Mouse (Mus musculus) midbrain, embryonic 11.5 days (tissue): ENCODE measurements around the gene Prn. TPM values are rescaled to one million over a fixed set of nuclear protein-coding genes. Genes with fewer than 3 reads are reported as not detected.
A peak's percentile ranks its signal among the peaks of the same experiment; 100 is the strongest.

ENCODE experiments used
- ATAC-seq: fragments of 200-750 bp; cut with Nextera tagmentation; 2 replicates; pipeline ENCODE4 v1.8.0; 2017; ENCODE audit warnings: moderate TSS enrichment, moderate library complexity; ENCODE audit not compliant: low FRiP score
- DNase-seq: peaks from one replicate; pipeline ENCODE4 v3.0.0; 2015; ENCODE audit warnings: low spot score; ENCODE audit errors: missing footprints
- H3K27ac ChIP-seq: fragments of 300-500 bp; sonication (generic); 2 replicates; pipeline ENCODE4 v1.5.1; 2014; ENCODE audit warnings: low read depth, low read length
- H3K27me3 ChIP-seq: fragments of 300-500 bp; sonication (generic); 2 replicates; pipeline ENCODE4 v1.6.1; 2014; ENCODE audit warnings: mild to moderate bottlenecking, low read length, moderate library complexity, mixed read lengths; ENCODE audit not compliant: control insufficient read depth, insufficient read depth
- H3K36me3 ChIP-seq: fragments of 300-500 bp; sonication (generic); 2 replicates; pipeline ENCODE4 v1.6.1; 2014; ENCODE audit warnings: mild to moderate bottlenecking, low read length, moderate library complexity, mixed read lengths; ENCODE audit not compliant: control insufficient read depth, insufficient read depth
- H3K4me1 ChIP-seq: fragments of 300-500 bp; sonication (generic); 2 replicates; pipeline ENCODE4 v1.6.1; 2014; ENCODE audit warnings: low read length; ENCODE audit not compliant: control insufficient read depth, insufficient read depth
- H3K4me2 ChIP-seq: fragments of 300-500 bp; sonication (generic); 2 replicates; pipeline ENCODE4 v1.6.1; 2014; ENCODE audit warnings: mild to moderate bottlenecking, moderate library complexity
- H3K4me3 ChIP-seq: fragments of 300-500 bp; sonication (generic); 2 replicates; pipeline ENCODE4 v1.5.1; 2014; ENCODE audit warnings: low read depth, low read length
- H3K9ac ChIP-seq: fragments of 300-500 bp; sonication (generic); 2 replicates; pipeline ENCODE4 v1.6.1; 2014; ENCODE audit warnings: low read length
- H3K9me3 ChIP-seq: fragments of 300-500 bp; sonication (generic); 2 replicates; pipeline ENCODE4 v1.6.1; 2016; ENCODE audit warnings: low read length; ENCODE audit not compliant: control insufficient read depth
- WGBS: fragments of 180-500 bp; shearing (Covaris S2); extraction: QIAGEN DNeasy Blood & Tissue Kit; methylation state at CpG from one replicate; pipeline ENCODE4 v1.1.7; 2014; 5-methylcytosine and 5-hydroxymethylcytosine counted together
- polyA plus RNA-seq: library from polyadenylated mRNA; unstranded; fragments of >200 nt; fragmentation: Nextera tagmentation; extraction: Ambion mirVana; gene quantifications from 2 replicates; pipeline ENCODE4 v1.2.1, GENCODE M21; 2014

The Prn gene
- polyA plus RNA-seq, 1 experiment from 2014 or later, result not detected

DNA sequence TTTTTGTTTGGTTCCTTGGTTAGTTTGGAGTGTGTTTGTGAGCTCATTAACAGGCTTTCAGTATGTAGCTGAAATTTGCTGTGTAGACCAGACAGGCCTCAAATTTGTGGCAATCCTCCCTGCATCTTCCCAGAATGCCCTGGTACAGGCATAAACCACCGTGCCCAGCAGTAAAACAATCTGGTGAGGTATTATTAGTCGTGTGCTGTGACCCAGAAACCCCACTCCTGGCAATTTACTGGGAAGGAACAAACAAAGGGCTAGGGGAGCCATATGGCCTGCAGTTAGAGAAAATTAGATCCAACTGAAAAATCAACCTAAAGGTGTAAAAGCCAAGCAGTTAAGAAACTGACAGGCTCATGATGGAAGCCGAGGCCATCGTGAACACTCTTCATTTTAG is 1.6 kb downstream of the Prn start:
- DNase-seq, result no peak

DNA sequence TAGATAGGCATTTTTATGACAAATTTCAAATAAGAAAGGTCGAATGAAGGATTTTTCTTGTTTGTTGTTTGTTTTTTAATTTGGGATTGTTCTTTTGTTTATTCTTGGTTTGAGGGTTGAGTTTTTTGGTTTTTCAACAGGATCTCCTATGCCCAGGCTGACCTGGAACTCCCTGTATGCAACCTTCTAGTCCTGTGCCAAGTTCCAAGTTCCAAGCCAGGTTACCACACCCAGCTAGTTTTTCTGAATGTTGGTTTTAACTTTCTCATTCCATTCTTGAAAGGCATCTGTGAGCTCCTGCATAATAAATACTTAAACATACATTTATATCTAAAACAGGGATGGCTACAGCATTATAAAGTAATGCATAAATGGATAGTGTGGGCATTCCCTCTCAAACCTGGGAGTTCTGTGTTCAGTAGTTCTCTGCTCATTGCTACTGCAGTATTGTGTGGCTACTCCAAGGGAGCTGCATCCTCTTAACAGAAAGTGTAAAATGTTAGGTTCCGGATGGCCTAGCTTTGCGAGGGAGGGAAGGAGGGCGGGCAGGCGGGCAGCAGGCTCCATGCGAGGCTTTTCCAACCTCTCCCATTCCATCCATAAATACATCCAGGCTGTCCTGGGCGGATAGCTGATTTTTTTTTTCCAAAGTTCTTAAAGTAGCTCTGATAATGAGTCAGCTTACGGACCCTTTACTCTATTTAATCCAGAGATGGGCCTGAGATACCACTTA is 2.9 kb downstream of the Prn start:
- Histone ChIP-seq H3K9ac (no peak overlapping the region), H3K4me1 (0 out of 2 replicates have a peak, but pooled peaks cover 2% of the 10 kb centered on the region), H3K27me3 (peaks cover 3% of the 10 kb centered on the region; the same call in 1 of the 2 replicates), H3K9me3 (no peaks in the 10 kb centered on the region), H3K4me3 (no peak overlapping the region), H3K36me3 (no peaks in the 10 kb centered on the region), H3K4me2 (no peak overlapping the region), H3K27ac (no peak overlapping the region)
- DNase-seq, result peak; percentile 69
- ATAC-seq, result no peak
- WGBS, result 84% methylated on average over 8 of the region's 8 CpGs

More for the DNA sequence above, 1.6 kb downstream of the Prn start:
- Histone ChIP-seq H3K27me3 (peaks cover 3% of the 10 kb centered on the region; the same call in 1 of the 2 replicates), H3K4me3 (no peak overlapping the region), H3K9me3 (no peaks in the 10 kb centered on the region), H3K4me1 (0 out of 2 replicates have a peak, but pooled peaks cover 2% of the 10 kb centered on the region), H3K4me2 (no peak overlapping the region), H3K9ac (no peak overlapping the region), H3K36me3 (no peaks in the 10 kb centered on the region), H3K27ac (no peak overlapping the region)
- ATAC-seq, result no peak
- WGBS, result 54% methylated on average over 4 of the region's 4 CpGs

DNA sequence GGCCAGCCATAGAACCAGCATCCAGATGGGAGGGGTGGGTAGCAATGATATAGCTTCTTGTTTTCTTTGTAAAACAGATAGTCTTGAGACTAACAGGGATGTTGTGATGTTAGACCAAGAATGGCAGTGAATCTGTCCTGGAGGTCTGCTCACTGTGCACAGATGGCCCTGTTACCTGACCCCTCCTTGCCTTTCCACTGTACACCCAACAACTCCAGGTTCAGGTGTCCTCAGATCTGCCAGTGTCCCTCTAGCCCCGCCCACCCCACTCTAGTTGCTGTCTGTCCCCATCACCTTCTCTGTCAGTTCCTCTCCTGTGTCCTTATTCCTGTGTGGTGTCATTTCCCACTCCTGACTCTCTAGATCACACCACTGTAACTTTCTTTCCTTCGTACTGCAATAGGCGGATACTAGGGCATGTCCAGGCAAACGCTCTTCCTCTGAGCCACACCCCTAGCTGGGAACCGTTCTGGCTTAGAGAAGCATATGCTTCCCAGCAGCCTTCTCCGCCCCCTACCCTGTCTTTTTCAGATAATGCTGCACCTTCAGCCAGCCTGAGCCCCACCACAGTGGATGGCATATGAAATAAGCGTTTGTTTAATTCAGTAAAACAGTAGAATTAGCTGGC is 22.6 kb downstream of the Prn start:
- H3K27ac ChIP-seq, result no peak overlapping the region
- H3K4me3 ChIP-seq, result no peak overlapping the region
- H3K9ac ChIP-seq, result no peak overlapping the region
- H3K4me1 ChIP-seq, result no peaks in the 10 kb centered on the region
- H3K36me3 ChIP-seq, result no peaks in the 10 kb centered on the region; the same call in 1 of the 2 replicates
- no peak overlapping the region for H3K4me2 ChIP-seq
- H3K27me3 ChIP-seq, result no peaks in the 10 kb centered on the region
- DNase-seq, result peak; percentile 31
- no peak for ATAC-seq
- WGBS, result 72% methylated on average over 7 of the region's 7 CpGs
- no peaks in the 10 kb centered on the region for H3K9me3 ChIP-seq

DNA sequence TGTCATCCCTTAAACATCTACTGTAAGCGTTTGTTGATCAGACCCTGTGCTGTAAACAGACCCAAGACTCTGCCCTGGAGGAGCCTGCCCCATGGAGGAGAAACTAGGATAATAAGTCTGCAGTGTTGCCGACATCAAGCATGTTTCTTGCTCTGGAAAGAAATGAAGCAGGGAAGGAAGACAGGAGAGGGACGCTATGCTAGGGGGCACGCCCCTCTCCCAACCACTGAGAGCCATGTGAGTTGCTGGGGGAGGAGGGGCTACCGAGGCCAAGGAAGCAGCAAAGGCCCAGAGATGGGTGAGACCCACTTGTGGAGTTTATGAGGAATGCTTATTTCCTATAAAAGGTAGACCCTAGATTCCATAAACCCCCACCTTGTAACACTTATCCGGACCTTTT is 23.3 kb downstream of the Prn start:
- WGBS, result 31% methylated on average over 6 of the region's 6 CpGs
- Histone ChIP-seq H3K4me3 (no peak overlapping the region), H3K4me2 (no peak overlapping the region), H3K9me3 (no peaks in the 10 kb centered on the region), H3K9ac (no peak overlapping the region), H3K27ac (no peak overlapping the region), H3K27me3 (no peaks in the 10 kb centered on the region), H3K4me1 (no peaks in the 10 kb centered on the region), H3K36me3 (no peaks in the 10 kb centered on the region; the same call in 1 of the 2 replicates)
- DNase-seq, result peak; percentile 72
- ATAC-seq, result no peak

DNA sequence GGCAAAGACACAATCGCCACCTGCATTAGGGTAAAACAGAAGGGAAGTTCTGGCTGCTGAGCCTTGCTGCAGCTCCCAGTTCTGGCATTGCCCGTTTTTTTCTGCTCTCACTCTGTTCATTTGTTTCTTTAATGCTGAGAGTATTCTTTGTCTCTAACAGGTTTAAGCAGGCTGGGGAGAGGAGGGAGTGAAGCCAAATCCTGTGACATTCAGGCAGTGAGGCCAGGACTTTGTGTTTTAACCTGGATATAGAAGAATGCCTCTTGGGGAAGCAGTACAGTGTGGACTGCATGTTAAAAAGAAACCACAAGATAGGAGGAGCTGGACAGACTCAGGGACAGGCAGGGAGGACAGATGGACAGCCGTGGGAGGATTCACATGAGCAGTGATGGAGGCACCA is 23.8 kb downstream of the Prn start:
- Histone ChIP-seq H3K4me1 (no peaks in the 10 kb centered on the region), H3K9ac (no peak overlapping the region), H3K27ac (no peak overlapping the region), H3K9me3 (no peaks in the 10 kb centered on the region), H3K4me3 (no peak overlapping the region), H3K36me3 (no peaks in the 10 kb centered on the region; the same call in 1 of the 2 replicates), H3K4me2 (no peak overlapping the region), H3K27me3 (no peaks in the 10 kb centered on the region)
- DNase-seq (peak; percentile 71), ATAC-seq (no peak)
- WGBS, result 49% methylated on average over 3 of the region's 3 CpGs

GRCm38 (mm10) chr2:131934243-131934642 is 24.5 kb downstream of the Prn start:
- H3K4me3 ChIP-seq, result no peak overlapping the region
- H3K9me3 ChIP-seq, result no peaks in the 10 kb centered on the region
- ATAC-seq (no peak), DNase-seq (peak; percentile 56)
- no peaks in the 10 kb centered on the region for H3K27me3 ChIP-seq
- no peak overlapping the region for H3K9ac ChIP-seq
- H3K4me1 ChIP-seq, result no peaks in the 10 kb centered on the region
- H3K27ac ChIP-seq, result no peak overlapping the region
- no peak overlapping the region for H3K4me2 ChIP-seq
- WGBS, result 91% methylated on average over 2 of the region's 2 CpGs
- H3K36me3 ChIP-seq, result no peaks in the 10 kb centered on the region; the same call in 1 of the 2 replicates

DNA sequence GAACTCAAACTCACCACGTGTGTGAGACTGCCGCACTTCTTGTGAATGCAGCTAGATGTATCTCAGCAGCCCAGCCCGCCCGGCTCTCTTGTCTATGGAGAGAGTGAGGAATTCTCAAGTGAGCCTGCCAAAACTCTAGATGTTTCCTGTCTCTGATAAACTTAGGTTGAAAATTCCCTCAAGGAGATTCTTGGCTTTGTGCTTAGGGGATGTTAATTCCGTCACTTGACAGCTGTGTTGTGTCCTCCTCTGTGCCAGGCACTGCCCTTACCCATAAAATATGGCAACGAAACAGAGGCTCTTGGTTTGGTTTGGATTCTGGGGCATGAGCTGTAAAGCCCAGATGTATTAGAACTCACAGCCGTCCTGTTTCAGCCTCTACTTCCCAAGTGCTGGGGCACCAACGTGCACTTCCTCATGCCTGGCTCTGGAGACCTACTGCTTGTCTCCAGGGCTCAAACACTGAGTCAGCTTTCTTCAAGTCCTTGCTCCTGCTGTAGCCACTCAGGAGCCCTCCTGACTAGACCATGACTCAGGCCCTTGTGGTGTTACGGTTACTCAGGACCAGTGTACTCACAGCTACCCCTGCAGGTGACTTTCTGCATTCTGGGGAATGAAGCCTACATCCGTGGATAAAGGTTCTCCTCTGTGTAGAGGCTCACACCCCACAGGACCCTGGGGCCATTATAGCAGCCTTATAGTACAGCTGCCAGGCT is 25.8 kb downstream of the Prn start:
- 87% methylated on average over 10 of the region's 10 CpGs for whole genome bisulfite sequencing
- Histone ChIP-seq H3K36me3 (no peaks in the 10 kb centered on the region; the same call in 1 of the 2 replicates), H3K9ac (no peak overlapping the region), H3K27ac (no peak overlapping the region), H3K27me3 (no peaks in the 10 kb centered on the region), H3K4me3 (no peak overlapping the region), H3K4me1 (no peaks in the 10 kb centered on the region), H3K9me3 (no peaks in the 10 kb centered on the region), H3K4me2 (no peak overlapping the region)
- DNase-seq, result peak; percentile 68
- no peak for ATAC-seq

DNA sequence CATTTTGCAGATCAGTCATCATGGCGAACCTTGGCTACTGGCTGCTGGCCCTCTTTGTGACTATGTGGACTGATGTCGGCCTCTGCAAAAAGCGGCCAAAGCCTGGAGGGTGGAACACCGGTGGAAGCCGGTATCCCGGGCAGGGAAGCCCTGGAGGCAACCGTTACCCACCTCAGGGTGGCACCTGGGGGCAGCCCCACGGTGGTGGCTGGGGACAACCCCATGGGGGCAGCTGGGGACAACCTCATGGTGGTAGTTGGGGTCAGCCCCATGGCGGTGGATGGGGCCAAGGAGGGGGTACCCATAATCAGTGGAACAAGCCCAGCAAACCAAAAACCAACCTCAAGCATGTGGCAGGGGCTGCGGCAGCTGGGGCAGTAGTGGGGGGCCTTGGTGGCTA is 26.7 kb downstream of the Prn start:
- WGBS, result over 99% methylated on average over 10 of the region's 10 CpGs
- DNase-seq (peak; percentile 23), ATAC-seq (no peak)
- Histone ChIP-seq H3K36me3 (no peaks in the 10 kb centered on the region; the same call in 1 of the 2 replicates), H3K4me1 (no peaks in the 10 kb centered on the region), H3K9me3 (no peaks in the 10 kb centered on the region), H3K4me3 (no peak overlapping the region), H3K27me3 (no peaks in the 10 kb centered on the region), H3K4me2 (no peak overlapping the region), H3K27ac (no peak overlapping the region), H3K9ac (no peak overlapping the region)
